Mouse (Mus musculus) lung, adult 2 months (tissue): Measurements from ENCODE around the gene Fbxl8.

ENCODE experiments used
- CTCF ChIP-seq: fragments of 200-500 bp; IDR thresholded peaks from 2 replicates; pipeline ENCODE4 v1.5.1; 2011; ENCODE audit warnings: mild to moderate bottlenecking, low read length, control low read depth; ENCODE audit not compliant: insufficient read depth
- POLR2A ChIP-seq: fragments of 200-500 bp; IDR thresholded peaks from 2 replicates; pipeline ENCODE4 v1.6.1; 2011; ENCODE audit warnings: low read depth, mild to moderate bottlenecking, control low read depth, low read length, borderline replicate concordance; ENCODE audit errors: extremely low read depth

GRCm38 (mm10) chr8:105303874-105304273 lies 39.4 kb downstream of the Fbxl8 start:
- no peak for TF ChIP-seq CTCF
- TF ChIP-seq POLR2A: no peak
